Mouse (Mus musculus) heart, embryonic 16.5 days (tissue): ENCODE data around the gene Gm49396. TPM values are rescaled to one million over a fixed set of nuclear protein-coding genes. Genes with fewer than 3 reads are reported as not detected.
A peak's percentile ranks its signal among the peaks of the same experiment; 100 is the strongest.

Experiments
- ATAC-seq: fragments of 200-750 bp; cut with Nextera tagmentation; replicated peaks from 2 replicates; pipeline ENCODE4 v1.8.0; 2017; ENCODE audit warnings: moderate number of reproducible peaks; ENCODE audit not compliant: insufficient read depth, low FRiP score; ENCODE audit errors: extremely low read depth
- H3K27ac ChIP-seq: fragments of 300-500 bp; sonication (generic); 2 replicates; pipeline ENCODE4 v1.5.1; 2014; ENCODE audit warnings: mild to moderate bottlenecking, low read length, control low read depth, moderate library complexity
- H3K27me3 ChIP-seq: fragments of 300-500 bp; sonication (generic); 2 replicates; pipeline ENCODE4 v1.6.1; 2014; ENCODE audit warnings: low read length, mixed read lengths; ENCODE audit not compliant: control insufficient read depth, insufficient read depth
- H3K36me3 ChIP-seq: fragments of 300-500 bp; sonication (generic); 2 replicates; pipeline ENCODE4 v1.6.1; 2014; ENCODE audit not compliant: control insufficient read depth, insufficient read depth
- H3K4me1 ChIP-seq: fragments of 300-500 bp; sonication (generic); 2 replicates; pipeline ENCODE4 v1.6.1; 2014; ENCODE audit warnings: low read length, mixed read lengths; ENCODE audit not compliant: control insufficient read depth, insufficient read depth
- H3K4me2 ChIP-seq: fragments of 300-500 bp; sonication (generic); 2 replicates; pipeline ENCODE4 v1.6.1; 2014; ENCODE audit warnings: low read depth, mild to moderate bottlenecking, control low read depth, low read length
- H3K4me3 ChIP-seq: fragments of 300-500 bp; sonication (generic); 2 replicates; pipeline ENCODE4 v1.5.1; 2014; ENCODE audit warnings: mild to moderate bottlenecking, control low read depth, low read length
- H3K9ac ChIP-seq: fragments of 300-500 bp; sonication (generic); 2 replicates; pipeline ENCODE4 v1.6.1; 2014; ENCODE audit warnings: low read length, control low read depth
- H3K9me3 ChIP-seq: fragments of 300-500 bp; sonication (generic); replicated peaks from 2 replicates; pipeline ENCODE4 v1.6.1; 2016; ENCODE audit warnings: low read length; ENCODE audit not compliant: control insufficient read depth
- WGBS: fragments of 180-500 bp; shearing (Covaris S2); extraction: QIAGEN DNeasy Blood & Tissue Kit; methylation state at CpG from one replicate; pipeline ENCODE4 v1.1.7; 2014; 5-methylcytosine and 5-hydroxymethylcytosine counted together
- polyA plus RNA-seq: library from polyadenylated mRNA; unstranded; fragments of >200 nt; fragmentation: Nextera tagmentation; extraction: Ambion mirVana; gene quantifications from 2 replicates; pipeline ENCODE4 v1.2.1, GENCODE M21; 2015

The Gm49396 gene
- polyA plus RNA-seq, 1 experiment from 2014 or later = 11.4 TPM

- ATAC-seq = peak; percentile 95
- no peaks in the 10 kb centered on the region for H3K9me3 ChIP-seq
- H3K4me1 ChIP-seq = peaks cover 6% of the 10 kb centered on the region; the same call in 1 of the 2 replicates
- no peaks in the 10 kb centered on the region for H3K36me3 ChIP-seq
- peak overlapping the region; percentile 47 for H3K9ac ChIP-seq
- peak overlapping the region; percentile 37; the same call in 1 of the 2 replicates for H3K4me2 ChIP-seq
- H3K27ac ChIP-seq = peak overlapping the region; percentile 51; the same call in 1 of the 2 replicates
- H3K4me3 ChIP-seq = peak overlapping the region; percentile 10; the same call in 1 of the 2 replicates
- H3K27me3 ChIP-seq = no peaks in the 10 kb centered on the region
- WGBS = 2% methylated on average over 16 of the region's 16 CpGs
Measured at GRCm38 (mm10) chr7:30599933-30600353, 36.8 kb downstream of the Gm49396 start.

- 59% methylated on average over 7 of the region's 7 CpGs for WGBS
- no peak overlapping the region for H3K4me2 ChIP-seq
- 0 out of 2 replicates have a peak overlapping the region, but pooled peaks have one; percentile 7 for H3K9ac ChIP-seq
Measured at GRCm38 (mm10) chr7:30600651-30601050, 37.5 kb downstream of the Gm49396 start.

GRCm38 (mm10) chr7:30602583-30602982 is 39.4 kb downstream of the Gm49396 start:
- Histone ChIP-seq H3K4me3 (no peak overlapping the region), H3K36me3 (no peaks in the 10 kb centered on the region), H3K27me3 (no peaks in the 10 kb centered on the region), H3K9ac (no peak overlapping the region), H3K4me1 (peaks cover 6% of the 10 kb centered on the region; the same call in 1 of the 2 replicates), H3K4me2 (no peak overlapping the region), H3K27ac (no peak overlapping the region), H3K9me3 (no peaks in the 10 kb centered on the region)
- 21% methylated on average over 3 of the region's 3 CpGs for WGBS
- no peak for ATAC-seq

More at GRCm38 (mm10) chr7:30600651-30601050, 37.5 kb downstream of the Gm49396 start:
- no peak for ATAC-seq
- Histone ChIP-seq H3K27ac (peak overlapping the region; percentile 51; the same call in 1 of the 2 replicates), H3K4me3 (no peak overlapping the region), H3K27me3 (no peaks in the 10 kb centered on the region), H3K36me3 (no peaks in the 10 kb centered on the region), H3K4me1 (peaks cover 6% of the 10 kb centered on the region; the same call in 1 of the 2 replicates), H3K9me3 (no peaks in the 10 kb centered on the region)

- Histone ChIP-seq H3K27me3 (no peaks in the 10 kb centered on the region), H3K36me3 (no peaks in the 10 kb centered on the region), H3K4me1 (peaks cover 6% of the 10 kb centered on the region; the same call in 1 of the 2 replicates), H3K27ac (no peak overlapping the region), H3K9ac (no peak overlapping the region), H3K9me3 (no peaks in the 10 kb centered on the region), H3K4me3 (no peak overlapping the region), H3K4me2 (no peak overlapping the region)
- 58% methylated on average over 8 of the region's 8 CpGs for WGBS
- no peak for ATAC-seq
Measured at GRCm38 (mm10) chr7:30604424-30604823, 41.3 kb downstream of the Gm49396 start.

GRCm38 (mm10) chr7:30604944-30605343 is 41.8 kb downstream of the Gm49396 start:
- Histone ChIP-seq H3K27ac (no peak overlapping the region), H3K9me3 (no peaks in the 10 kb centered on the region), H3K4me1 (peaks cover 7% of the 10 kb centered on the region), H3K9ac (no peak overlapping the region), H3K4me3 (no peak overlapping the region), H3K4me2 (no peak overlapping the region), H3K27me3 (no peaks in the 10 kb centered on the region), H3K36me3 (no peaks in the 10 kb centered on the region)
- no peak for ATAC-seq
- 89% methylated on average over 8 of the region's 8 CpGs for WGBS

GRCm38 (mm10) chr7:30607706-30608309 is 44.7 kb downstream of the Gm49396 start:
- Histone ChIP-seq H3K27me3 (no peaks in the 10 kb centered on the region), H3K9me3 (no peaks in the 10 kb centered on the region), H3K9ac (no peak overlapping the region), H3K36me3 (no peaks in the 10 kb centered on the region), H3K4me1 (peaks cover 11% of the 10 kb centered on the region), H3K4me2 (no peak overlapping the region), H3K4me3 (no peak overlapping the region), H3K27ac (no peak overlapping the region)
- WGBS = 18% methylated on average over 8 of the region's 8 CpGs
- 0 out of 2 replicates have a peak, but pooled peaks have one; percentile 35 for ATAC-seq

GRCm38 (mm10) chr7:30608476-30608875 is 45.3 kb downstream of the Gm49396 start:
- no peak for ATAC-seq
- Histone ChIP-seq H3K9me3 (no peaks in the 10 kb centered on the region), H3K4me1 (peaks cover 11% of the 10 kb centered on the region), H3K4me2 (no peak overlapping the region), H3K4me3 (no peak overlapping the region), H3K27me3 (no peaks in the 10 kb centered on the region), H3K27ac (no peak overlapping the region), H3K9ac (no peak overlapping the region), H3K36me3 (no peaks in the 10 kb centered on the region)
- 42% methylated on average over 16 of the region's 16 CpGs for WGBS

GRCm38 (mm10) chr7:30610043-30610442 is 46.9 kb downstream of the Gm49396 start:
- H3K9me3 ChIP-seq = no peaks in the 10 kb centered on the region
- 0 out of 2 replicates have a peak overlapping the region, but pooled peaks have one; percentile 31 for H3K9ac ChIP-seq
- WGBS = 33% methylated on average over 7 of the region's 7 CpGs
- peak; percentile 88 for ATAC-seq
- no peaks in the 10 kb centered on the region for H3K27me3 ChIP-seq
- H3K4me1 ChIP-seq = peaks cover 11% of the 10 kb centered on the region
- no peak overlapping the region for H3K4me3 ChIP-seq
- no peaks in the 10 kb centered on the region for H3K36me3 ChIP-seq
- no peak overlapping the region for H3K4me2 ChIP-seq
- H3K27ac ChIP-seq = peak overlapping the region; percentile 64

GRCm38 (mm10) chr7:30612654-30613402 is 49.7 kb downstream of the Gm49396 start, which contains the start of gene Upk1a:
Gene Upk1a, minus strand, starts transcription at chr7:30612847.
- Histone ChIP-seq H3K4me3 (no peak within 1 kb of the TSS), H3K9me3 (no peaks in the 10 kb centered on the region), H3K36me3 (peaks cover 24% of the 10 kb centered on the region), H3K9ac (no peak within 1 kb of the TSS), H3K27me3 (no peaks in the 10 kb centered on the region), H3K27ac (no peak within 1 kb of the TSS), H3K4me2 (no peak within 1 kb of the TSS), H3K4me1 (peaks cover 11% of the 10 kb centered on the region)
- ATAC-seq = no peak
- WGBS = 74% methylated on average over 8 of the region's 8 CpGs
